Mouse (Mus musculus) liver, postnatal 0 days (tissue): ENCODE results near the gene Ubiad1.

Experiments used
- CTCF ChIP-seq: sonication (generic); IDR thresholded peaks from 2 replicates; pipeline ENCODE4 v1.5.1; 2016; ENCODE audit warnings: antibody characterized with exemption, low read depth
- EP300 ChIP-seq: IDR thresholded peaks from 2 replicates; pipeline ENCODE4 v1.6.1; 2016; ENCODE audit warnings: antibody characterized with exemption, low read depth, mild to moderate bottlenecking

DNA sequence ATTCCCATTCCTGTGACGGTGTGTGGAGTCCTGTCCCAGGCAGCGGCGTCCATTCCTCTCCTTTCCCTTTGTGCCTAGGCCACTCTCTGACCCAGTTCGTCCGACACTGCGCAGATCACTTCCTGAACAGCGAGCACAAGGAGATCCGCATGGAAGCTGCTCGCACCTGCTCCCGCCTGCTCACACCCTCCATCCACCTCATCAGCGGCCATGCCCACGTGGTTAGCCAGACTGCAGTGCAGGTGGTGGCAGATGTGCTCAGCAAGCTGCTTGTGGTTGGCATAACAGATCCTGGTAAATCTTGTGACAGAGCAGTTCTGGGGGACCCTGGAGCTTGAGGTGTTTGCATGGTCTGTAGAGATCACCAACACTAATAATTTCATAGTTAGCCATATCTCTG, 20.3 kb upstream of the Ubiad1 start:
- TF ChIP-seq CTCF (no peak), EP300 (no peak)
